Mouse (Mus musculus) B cell, adult 67 days (primary cell): ENCODE results near the gene Bsx. TPM values are rescaled to one million over a fixed set of nuclear protein-coding genes. Genes with fewer than 3 reads are reported as not detected.

Source experiments
- total RNA-seq, 2 experiments: library from RNA; stranded (reverse); gene quantifications; 4 replicates each; pipeline ENCODE4 v1.2.4; 2023

Gene Bsx
- total RNA-seq = not detected

DNA sequence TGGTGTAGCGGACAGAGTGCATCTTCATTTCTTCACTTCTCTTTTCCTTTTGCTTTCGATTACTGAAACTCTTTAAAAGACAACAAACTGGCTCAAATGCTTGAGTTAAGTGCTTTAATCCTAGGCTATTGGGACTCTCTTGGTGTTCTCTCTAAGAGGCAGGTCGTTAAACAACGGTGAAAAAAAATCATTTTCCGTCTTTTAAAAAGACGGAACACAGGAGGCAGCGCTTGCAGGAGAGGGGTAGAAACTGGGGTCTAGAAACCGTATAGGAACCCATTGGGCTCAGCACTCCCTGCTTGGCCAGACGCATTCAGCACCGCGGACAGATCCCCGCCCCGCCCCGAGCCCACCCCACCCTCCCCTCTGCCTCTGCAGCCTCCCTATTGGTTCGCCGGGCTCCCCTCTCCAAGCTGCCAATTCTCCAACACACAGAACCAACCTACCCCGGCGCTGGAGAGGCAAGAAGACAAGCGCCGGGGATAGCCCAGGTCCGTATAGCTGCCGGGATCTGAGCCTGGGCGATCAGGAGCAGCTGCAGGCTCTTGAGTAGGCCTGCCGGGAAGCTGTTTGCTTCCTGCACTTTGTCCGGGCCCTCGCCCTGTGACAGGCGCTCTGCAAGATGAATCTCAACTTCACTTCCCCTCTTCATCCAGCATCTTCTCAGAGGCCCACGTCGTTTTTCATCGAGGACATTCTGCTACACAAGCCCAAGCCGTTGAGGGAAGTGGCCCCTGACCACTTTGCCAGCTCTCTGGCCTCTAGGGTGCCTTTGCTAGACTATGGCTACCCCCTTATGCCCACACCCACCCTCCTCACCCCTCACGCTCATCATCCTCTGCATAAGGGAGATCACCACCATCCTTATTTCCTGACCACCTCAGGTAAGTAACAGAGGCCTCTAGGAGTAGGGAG is at the start of gene Bsx:
TSS of gene Bsx (plus strand) at position 572 of the 915 bp plus-strand sequence.

Other genes starting within 250 kb of the Bsx start
- gene Gm21915, start 203.5 kb upstream of the Bsx start, total RNA-seq = not detected
- gene Clmp, start 188.2 kb upstream of the Bsx start, total RNA-seq = under 1 TPM; 0.18 to 0.26 TPM
- gene Hspa8, start 73.1 kb upstream of the Bsx start, total RNA-seq = 1,000 to 10,000 TPM; 1,067 to 1,937 TPM
- 1 to 10 TPM in 1 of 2 experiments, under 1 TPM in 1; 0.89 to 1.2 TPM for gene Jhy, start 90.0 kb downstream of the Bsx start, total RNA-seq
- gene Crtam, start 130.5 kb downstream of the Bsx start, total RNA-seq = under 1 TPM in 1 of 2 experiments, not detected in 1; 0.67 TPM